Mouse (Mus musculus) stomach, postnatal 0 days (tissue): ENCODE measurements around the gene Gm39115. TPM values are rescaled to one million over a fixed set of nuclear protein-coding genes. Genes with fewer than 3 reads are reported as not detected.
A peak's percentile ranks its signal among the peaks of the same experiment; 100 is the strongest.
"Not testable (repeated sequence)": the region's sequence is repeated elsewhere in the genome, so short reads cannot be mapped to it uniquely, and the experiment has no call there.

Experiments used
- ATAC-seq: fragments of 200-750 bp; cut with Nextera tagmentation; 2 replicates; pipeline ENCODE4 v1.8.0; 2017; ENCODE audit not compliant: low FRiP score, low TSS enrichment
- DNase-seq: peaks from one replicate; pipeline ENCODE4 v3.0.0-alpha.2; 2016; ENCODE audit warnings: low spot score
- H3K27ac ChIP-seq: fragments of 300-500 bp; sonication (generic); replicated peaks from 2 replicates; pipeline ENCODE4 v1.5.1; 2014; ENCODE audit warnings: mild to moderate bottlenecking, control low read depth
- H3K27me3 ChIP-seq: fragments of 300-500 bp; sonication (generic); 2 replicates; pipeline ENCODE4 v1.6.1; 2014; ENCODE audit warnings: low read length; ENCODE audit not compliant: control insufficient read depth, insufficient read depth
- H3K36me3 ChIP-seq: fragments of 300-500 bp; sonication (generic); 2 replicates; pipeline ENCODE4 v1.6.1; 2014; ENCODE audit warnings: low read length, mixed read lengths; ENCODE audit not compliant: control insufficient read depth, insufficient read depth
- H3K4me1 ChIP-seq: fragments of 300-500 bp; sonication (generic); replicated peaks from 2 replicates; pipeline ENCODE4 v1.6.1; 2014; ENCODE audit warnings: antibody characterized with exemption; ENCODE audit not compliant: control insufficient read depth, insufficient read depth
- H3K4me2 ChIP-seq: fragments of 300-500 bp; sonication (generic); replicated peaks from 2 replicates; pipeline ENCODE4 v1.6.1; 2014; ENCODE audit warnings: low read depth, mild to moderate bottlenecking, control low read depth, moderate library complexity
- H3K4me3 ChIP-seq: fragments of 300-500 bp; sonication (generic); 2 replicates; pipeline ENCODE4 v1.5.1; 2014; ENCODE audit warnings: low read depth, low read length, control low read depth
- H3K9ac ChIP-seq: fragments of 300-500 bp; sonication (generic); 2 replicates; pipeline ENCODE4 v1.6.1; 2014; ENCODE audit warnings: mild to moderate bottlenecking, low read length, control low read depth, mixed read lengths
- H3K9me3 ChIP-seq: fragments of 300-500 bp; sonication (generic); 2 replicates; pipeline ENCODE4 v1.6.1; 2016; ENCODE audit warnings: low read length; ENCODE audit not compliant: control insufficient read depth
- CTCF ChIP-seq: IDR thresholded peaks from 2 replicates; pipeline ENCODE4 v1.5.1; 2016; ENCODE audit warnings: antibody characterized with exemption, low read depth, mild to moderate bottlenecking, moderate library complexity
- EP300 ChIP-seq: optimal IDR thresholded peaks from 2 replicates; pipeline ENCODE3; 2016; ENCODE audit warnings: antibody characterized with exemption
- WGBS: fragments of 180-500 bp; shearing (Covaris S2); extraction: QIAGEN DNeasy Blood & Tissue Kit; methylation state at CpG from one replicate; pipeline ENCODE4 v1.1.7; 2014; 5-methylcytosine and 5-hydroxymethylcytosine counted together
- polyA plus RNA-seq: library from polyadenylated mRNA; unstranded; fragments of >200 nt; fragmentation: Nextera tagmentation; extraction: Ambion mirVana; gene quantifications from 2 replicates; pipeline ENCODE4 v1.2.1, GENCODE M21; 2015

Gm39115 gene
- polyA plus RNA-seq, 1 experiment from 2014 or later: not detected

DNA sequence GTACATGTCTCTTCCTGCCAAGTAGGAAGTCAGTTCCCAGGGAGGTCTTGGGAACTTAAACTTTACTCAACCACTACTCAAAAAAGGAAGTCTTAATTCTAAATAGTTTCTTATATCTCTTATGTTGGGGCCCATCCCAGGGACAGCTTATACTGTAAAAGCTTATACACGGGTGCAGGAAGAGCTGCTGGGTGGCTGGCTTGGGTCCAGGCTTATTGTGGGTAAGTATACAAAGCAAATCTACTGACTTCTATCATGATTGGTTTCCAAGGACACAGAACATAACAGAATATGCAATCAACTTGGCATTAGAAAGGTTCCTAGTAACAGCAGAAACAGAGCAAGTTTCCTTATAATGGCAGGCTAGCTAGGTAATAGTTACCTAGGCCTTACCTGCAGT, 19.5 kb upstream of the Gm39115 start:
- 16% methylated on average over 1 of the region's 1 CpGs for WGBS
- Histone ChIP-seq H3K27me3 (no peaks in the 10 kb centered on the region), H3K36me3 (no peaks in the 10 kb centered on the region), H3K27ac (no peak overlapping the region), H3K4me1 (no peaks in the 10 kb centered on the region), H3K9ac (no peak overlapping the region), H3K4me2 (no peak overlapping the region), H3K4me3 (no peak overlapping the region), H3K9me3 (no peaks in the 10 kb centered on the region)
- TF ChIP-seq EP300 (no peak), CTCF (no peak)
- DNase-seq (peak; percentile 69), ATAC-seq (peak; percentile 71; the same call in 1 of the 2 replicates)

DNA sequence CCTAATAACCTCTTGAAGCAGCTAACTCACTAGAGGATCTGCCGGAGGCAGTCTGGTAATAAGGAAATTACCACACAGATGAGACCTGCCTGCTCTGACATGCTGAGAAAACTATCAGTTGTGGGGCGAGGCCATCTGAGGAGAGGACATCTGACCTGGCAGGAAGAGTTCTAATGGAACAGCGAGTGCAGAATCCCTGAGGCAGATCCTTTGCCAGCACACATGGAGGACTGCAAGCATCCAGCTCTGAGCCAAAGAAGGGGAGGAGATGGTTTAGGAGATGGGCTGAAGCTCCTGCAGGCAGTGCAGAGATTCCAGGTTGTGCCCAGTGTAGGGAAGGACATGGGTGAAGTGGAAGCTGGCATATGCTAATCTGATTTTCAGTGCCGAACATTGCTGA, 16.4 kb upstream of the Gm39115 start:
- H3K9ac ChIP-seq: no peak overlapping the region
- H3K9me3 ChIP-seq: no peaks in the 10 kb centered on the region
- H3K4me1 ChIP-seq: no peaks in the 10 kb centered on the region
- H3K4me3 ChIP-seq: no peak overlapping the region
- no peak overlapping the region for H3K4me2 ChIP-seq
- 75% methylated on average over 4 of the region's 4 CpGs for WGBS
- DNase-seq (no peak), ATAC-seq (no peak)
- no peaks in the 10 kb centered on the region for H3K36me3 ChIP-seq
- no peaks in the 10 kb centered on the region for H3K27me3 ChIP-seq
- no peak for TF ChIP-seq EP300
- no peak for TF ChIP-seq CTCF
- no peak overlapping the region for H3K27ac ChIP-seq

DNA sequence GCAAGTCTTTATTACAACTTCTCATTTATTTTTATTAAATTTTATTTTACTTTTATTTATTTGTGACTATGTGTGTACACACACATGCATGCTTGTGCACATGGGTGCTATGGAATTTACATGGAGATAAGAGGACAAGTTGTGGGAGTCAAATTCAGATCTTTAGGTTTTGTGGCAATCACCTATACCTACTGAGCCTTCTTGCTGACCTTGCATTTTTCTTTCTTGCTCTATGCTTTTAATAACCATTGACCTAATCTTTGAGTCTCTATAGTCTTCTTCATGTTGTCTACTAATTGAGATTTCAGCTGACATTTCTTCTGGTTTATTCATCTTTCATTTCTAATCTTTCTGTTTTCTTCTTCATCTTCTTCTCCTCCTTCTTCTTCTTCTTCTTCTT, 12.8 kb upstream of the Gm39115 start:
- TF ChIP-seq EP300 (no peak), CTCF (no peak)

DNA sequence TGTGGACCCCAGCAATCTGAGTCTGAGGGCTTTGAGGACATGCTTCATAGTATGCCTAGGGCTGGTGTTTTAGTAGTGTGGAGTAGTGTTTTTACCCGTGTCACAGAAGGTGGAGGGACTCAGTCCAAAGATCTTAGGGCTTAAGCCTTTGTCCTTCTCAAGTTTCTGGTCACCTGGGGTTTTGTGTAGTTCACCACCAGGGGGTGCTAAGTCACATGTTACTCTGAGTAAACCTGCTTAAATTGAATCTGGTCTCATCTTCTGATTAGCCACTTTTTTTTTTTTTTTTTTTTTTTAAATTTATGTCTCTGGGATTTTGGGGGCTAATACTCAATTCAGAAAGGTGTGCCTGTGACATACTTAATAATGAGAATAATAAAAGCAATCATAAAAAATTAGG, 10.2 kb upstream of the Gm39115 start:
- peak; percentile 52 for DNase-seq
- Histone ChIP-seq H3K9ac (no peak overlapping the region), H3K4me3 (no peak overlapping the region), H3K9me3 (no peaks in the 10 kb centered on the region), H3K4me2 (no peak overlapping the region), H3K27ac (no peak overlapping the region), H3K36me3 (no peaks in the 10 kb centered on the region), H3K27me3 (no peaks in the 10 kb centered on the region), H3K4me1 (no peaks in the 10 kb centered on the region)
- no peak for ATAC-seq
- TF ChIP-seq CTCF (peak; percentile 77), EP300 (no peak)
- WGBS: 0% methylated on average over 1 of the region's 1 CpGs

More for the DNA sequence above, 12.8 kb upstream of the Gm39115 start:
- Histone ChIP-seq H3K36me3 (no peaks in the 10 kb centered on the region), H3K9ac (no peak overlapping the region), H3K27ac (no peak overlapping the region), H3K9me3 (no peaks in the 10 kb centered on the region), H3K4me2 (no peak overlapping the region), H3K4me1 (no peaks in the 10 kb centered on the region), H3K27me3 (no peaks in the 10 kb centered on the region), H3K4me3 (no peak overlapping the region)
- DNase-seq: no peak
- no peak for ATAC-seq

DNA sequence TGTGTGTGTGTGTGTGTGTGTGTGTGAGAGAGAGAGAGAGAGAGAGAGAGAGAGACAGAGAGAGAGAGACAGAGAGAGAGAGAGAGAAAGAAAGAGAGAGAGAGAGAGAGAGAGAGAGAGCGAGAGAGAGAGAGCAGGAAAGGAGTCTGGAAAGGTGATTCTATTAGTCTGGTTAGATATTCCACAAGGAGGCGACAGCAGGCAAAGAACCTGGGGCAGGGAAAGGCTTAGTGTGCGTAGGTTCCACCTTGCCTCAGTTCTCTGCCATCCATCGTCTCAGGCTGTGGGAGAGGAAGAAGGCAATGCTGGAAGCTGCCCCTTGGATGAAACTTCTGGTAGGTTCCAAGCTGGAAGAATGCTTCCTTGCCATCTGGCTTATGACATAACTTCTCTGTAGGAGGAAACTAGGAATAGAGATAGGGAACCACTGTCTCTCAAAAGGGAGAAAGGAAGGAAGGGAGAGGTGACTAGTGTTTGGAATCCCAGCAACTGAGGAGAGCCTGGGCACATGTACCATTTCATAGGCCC, 9.6 kb upstream of the Gm39115 start:
- H3K4me2 ChIP-seq: no peak overlapping the region
- H3K9me3 ChIP-seq: no peaks in the 10 kb centered on the region
- TF ChIP-seq CTCF: peak; percentile 53
- no peak for TF ChIP-seq EP300
- DNase-seq: no peak
- no peaks in the 10 kb centered on the region for H3K27me3 ChIP-seq
- no peak overlapping the region for H3K4me3 ChIP-seq
- H3K27ac ChIP-seq: no peak overlapping the region
- no peak overlapping the region for H3K9ac ChIP-seq
- H3K4me1 ChIP-seq: no peaks in the 10 kb centered on the region
- ATAC-seq: no peak
- 27% methylated on average over 4 of the region's 4 CpGs for WGBS
- H3K36me3 ChIP-seq: no peaks in the 10 kb centered on the region

DNA sequence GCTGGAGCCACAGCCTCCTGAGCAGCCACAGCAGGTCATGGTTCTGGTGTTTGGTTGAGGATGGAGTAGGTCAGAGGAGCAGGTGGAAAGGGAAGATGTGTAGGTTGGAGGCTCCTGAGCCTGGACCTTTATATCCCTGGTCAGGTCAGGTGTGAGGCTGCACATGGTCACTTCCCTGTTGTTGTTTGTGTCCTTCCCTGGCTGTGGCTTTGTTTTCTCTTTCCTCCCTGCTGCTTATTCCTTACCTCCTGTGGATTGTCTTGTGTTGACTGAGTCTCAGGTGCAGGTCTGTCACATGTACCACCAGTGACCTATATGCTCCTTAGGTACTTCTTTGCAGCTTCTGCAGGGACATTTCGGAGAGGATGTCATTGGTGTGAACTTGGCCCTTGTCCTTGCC, 8.7 kb upstream of the Gm39115 start, which contains the start of gene Gm45337:
TSS of gene Gm45337 (minus strand) at position 101 of the 400 bp plus-strand sequence.
- H3K36me3 ChIP-seq: no peaks in the 10 kb centered on the region
- H3K27ac ChIP-seq: no peak within 1 kb of the TSS
- 60% methylated on average over 1 of the region's 1 CpGs for WGBS
- H3K9me3 ChIP-seq: no peaks in the 10 kb centered on the region
- no peak for ATAC-seq
- no peak within 1 kb of the TSS for H3K4me3 ChIP-seq
- H3K4me1 ChIP-seq: no peaks in the 10 kb centered on the region
- TF ChIP-seq CTCF: no peak
- no peak for TF ChIP-seq EP300
- H3K9ac ChIP-seq: no peak within 1 kb of the TSS
- DNase-seq: no peak
- H3K4me2 ChIP-seq: no peak within 1 kb of the TSS
- H3K27me3 ChIP-seq: no peaks in the 10 kb centered on the region

DNA sequence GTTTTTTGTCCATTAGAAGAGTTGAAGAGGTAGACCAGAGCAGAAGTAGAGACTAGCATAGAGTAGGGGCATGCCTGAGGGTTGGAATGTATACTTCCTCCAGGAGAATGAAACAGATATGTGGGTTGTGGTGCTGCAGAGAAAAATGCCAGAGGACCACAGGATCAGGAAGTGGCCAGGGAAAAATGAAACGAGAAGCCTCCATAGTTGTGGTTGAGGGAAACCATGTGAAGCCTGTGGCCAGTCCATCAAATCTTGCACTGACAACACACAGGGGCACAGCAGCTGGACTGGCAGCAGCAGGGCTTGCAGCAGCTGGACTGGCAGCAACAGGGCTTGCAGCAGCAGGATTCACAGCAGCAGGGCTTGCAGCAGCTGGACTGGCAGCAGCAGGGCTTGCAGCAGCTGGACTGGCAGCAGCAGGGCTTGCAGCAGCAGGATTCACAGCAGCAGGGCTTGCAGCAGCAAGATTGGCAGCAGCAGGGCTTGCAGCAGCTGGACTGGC, 7.7 kb upstream of the Gm39115 start:
- not testable (repeated sequence) for H3K4me3 ChIP-seq, H3K9me3 ChIP-seq, H3K27ac ChIP-seq, DNase-seq, H3K4me1 ChIP-seq, H3K27me3 ChIP-seq, H3K36me3 ChIP-seq, H3K9ac ChIP-seq, ATAC-seq, H3K4me2 ChIP-seq
- 24% methylated on average over 1 of the region's 1 CpGs for WGBS
